Mouse (Mus musculus) ES-E14 (cell line): ENCODE results near the gene Dcps. TPM values are rescaled to one million over a fixed set of nuclear protein-coding genes. Genes with fewer than 3 reads are reported as not detected.

ENCODE experiments used
- DNase-seq: peaks from one replicate; pipeline ENCODE4 v3.0.0-alpha.2; 2013; ENCODE audit warnings: low read depth, low spot score
- H3K27ac ChIP-seq: 2 replicates; pipeline ENCODE4 v1.5.1; 2012; ENCODE audit warnings: low read depth, mild to moderate bottlenecking, low read length, moderate library complexity, mixed read lengths; ENCODE audit not compliant: poor library complexity, insufficient read depth, severe bottlenecking
- H3K36me3 ChIP-seq: 2 replicates; pipeline ENCODE4 v1.6.1; 2012; ENCODE audit warnings: mild to moderate bottlenecking, low read length, moderate library complexity, mixed read lengths; ENCODE audit not compliant: control insufficient read depth, poor library complexity, insufficient read depth, severe bottlenecking
- H3K4me1 ChIP-seq, 2 experiments: fragments of 150-350 bp in 1 of 2; sonication (generic) in 1 of 2; 2 replicates each; pipeline ENCODE4 v1.6.1; 2012; ENCODE audit warnings: low read length in 2 of 2, mild to moderate bottlenecking in 1 of 2, mixed read lengths in 1 of 2; ENCODE audit not compliant: control insufficient read depth in 2 of 2, insufficient read depth in 2 of 2, poor library complexity in 1 of 2
- H3K4me3 ChIP-seq, 2 experiments: fragments of 150-350 bp in 1 of 2; sonication (generic) in 1 of 2; 2 replicates each; pipeline ENCODE4 v1.5.1; 2012; ENCODE audit warnings: low read length in 2 of 2, low read depth in 1 of 2, mild to moderate bottlenecking in 1 of 2, mixed read lengths in 1 of 2; ENCODE audit not compliant: insufficient read depth in 1 of 2, poor library complexity in 1 of 2, severe bottlenecking in 1 of 2
- H3K9ac ChIP-seq: 2 replicates; pipeline ENCODE4 v1.6.1; 2012; ENCODE audit warnings: low read depth, mild to moderate bottlenecking, low read length, mixed read lengths; ENCODE audit not compliant: poor library complexity, insufficient read depth, severe bottlenecking
- H3K9me3 ChIP-seq: fragments of 150-350 bp; sonication (generic); 2 replicates; pipeline ENCODE4 v1.6.1; 2012; ENCODE audit warnings: low read depth, mild to moderate bottlenecking, low read length; ENCODE audit not compliant: control insufficient read depth, insufficient read depth
- CHD2 ChIP-seq: IDR thresholded peaks from 2 replicates; pipeline ENCODE4 v1.6.1; 2014; ENCODE audit warnings: mild to moderate bottlenecking, low read depth, low read length, inconsistent platforms
- HCFC1 ChIP-seq: IDR thresholded peaks from 2 replicates; pipeline ENCODE4 v1.6.1; 2012; ENCODE audit warnings: low read length, inconsistent platforms, borderline replicate concordance; ENCODE audit not compliant: insufficient read depth
- MAFK ChIP-seq: IDR thresholded peaks from 2 replicates; pipeline ENCODE4 v1.6.1; 2014; ENCODE audit warnings: mild to moderate bottlenecking, low read depth, low read length, inconsistent platforms; ENCODE audit not compliant: insufficient read depth
- ZC3H11A ChIP-seq: IDR thresholded peaks from 2 replicates; pipeline ENCODE4 v1.6.1; 2012; ENCODE audit warnings: low read depth, mild to moderate bottlenecking, inconsistent platforms, low read length, borderline replicate concordance
- ZNF384 ChIP-seq: IDR thresholded peaks from 2 replicates; pipeline ENCODE4 v1.6.1; 2012; ENCODE audit warnings: low read depth, low read length, inconsistent platforms
- in situ Hi-C, 2 experiments: fragments of 600-800 bp; cut with MboI; formaldehyde crosslinking; loops; one replicate each; pipeline ENCODE4 v1.15.1; 2025; ENCODE audit warnings: low sequenced_read_pairs in 2 of 2, inconsistent platforms in 1 of 2; ENCODE audit not compliant: unreplicated experiment in 2 of 2
- total RNA-seq: library from RNA; depleted of rRNA; stranded (reverse); fragments of 300-350 nt; gene quantifications from 2 replicates; pipeline ENCODE4 v1.2.3, GENCODE M21; 2012

Gene Dcps
- total RNA-seq, 1 experiment, result 42.9 TPM

- Histone ChIP-seq H3K36me3 (0 out of 2 replicates have a peak, but pooled peaks cover 4% of the 10 kb centered on the region), H3K4me1 (peaks cover 0 to 4% of the 10 kb centered on the region in 2 experiments; a peak in 1 of 4 replicates), H3K4me3 (no peak overlapping the region), H3K27ac (no peak overlapping the region), H3K9ac (no peak overlapping the region), H3K9me3 (no peaks in the 10 kb centered on the region)
- in situ Hi-C loops, result no loop called here
- no peak for TF ChIP-seq ZNF384
- TF ChIP-seq MAFK, result no peak
- TF ChIP-seq CHD2, result no peak
- no peak for TF ChIP-seq ZC3H11A
- DNase-seq, result no peak
Observed at GRCm38 (mm10) chr9:35194048-35194447, 18.2 kb upstream of the Dcps start.

DNA sequence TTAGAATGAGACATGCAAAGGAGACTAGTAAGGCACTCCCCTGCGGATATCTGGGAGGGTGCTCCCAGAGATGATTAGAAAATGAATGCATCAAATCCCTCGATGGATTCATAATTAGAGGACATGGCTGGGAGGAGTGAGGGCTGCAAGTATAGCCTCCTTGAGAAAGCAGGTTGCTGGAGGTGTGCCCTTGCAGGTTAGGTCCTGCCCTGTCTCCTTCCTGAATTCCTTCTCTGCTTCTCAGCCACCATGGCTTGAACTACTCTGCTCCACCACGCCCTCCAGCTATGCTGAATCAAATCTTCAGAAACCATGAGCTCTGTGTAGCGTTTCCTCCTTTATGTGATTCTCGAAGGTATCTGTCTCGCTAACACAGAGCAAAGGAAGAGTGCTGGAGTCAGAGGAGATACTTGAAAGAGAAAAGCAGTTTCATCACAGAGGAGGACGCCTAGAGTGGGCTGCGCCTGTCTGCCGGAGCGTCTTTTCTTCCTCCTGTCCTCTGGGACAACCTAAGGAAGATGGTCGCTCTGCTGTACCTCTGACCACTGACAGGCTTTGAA, 17.2 kb upstream of the Dcps start:
- H3K9me3 ChIP-seq, result no peaks in the 10 kb centered on the region
- peaks cover 4% of the 10 kb centered on the region; the same call in 1 of the 2 replicates for H3K36me3 ChIP-seq
- DNase-seq, result no peak
- in situ Hi-C loops, result no loop called here
- H3K9ac ChIP-seq, result no peak overlapping the region
- peaks cover 0 to 6% of the 10 kb centered on the region in 2 experiments; a peak in 1 of 4 replicates for H3K4me1 ChIP-seq
- no peak for TF ChIP-seq HCFC1
- no peak overlapping the region for H3K27ac ChIP-seq
- H3K4me3 ChIP-seq, result no peak overlapping the region

DNA sequence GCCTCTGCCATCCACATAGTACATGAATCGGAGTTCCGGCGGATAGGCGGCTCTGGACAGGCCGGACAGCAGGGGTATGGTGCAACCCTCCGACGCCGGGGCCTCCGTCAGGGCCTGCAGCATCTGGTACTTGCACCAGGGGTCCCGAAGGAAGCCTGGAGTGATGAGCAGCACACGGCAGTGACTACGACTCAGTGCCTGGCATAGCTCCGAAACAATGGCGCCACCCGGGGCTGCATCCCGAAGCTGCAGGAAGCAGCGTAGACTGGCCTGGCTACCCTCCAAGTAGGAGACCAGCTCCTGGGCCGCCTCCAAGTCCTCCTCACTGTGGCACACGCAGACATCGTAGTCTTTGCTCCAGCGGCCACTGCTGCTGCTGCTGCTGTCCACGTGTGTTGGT, 12.8 kb upstream of the Dcps start:
- Histone ChIP-seq H3K4me3 (peak overlapping the region; percentile 38 to 40; a peak in 2 of 4 replicates), H3K27ac (no peak overlapping the region), H3K9me3 (no peaks in the 10 kb centered on the region), H3K9ac (peak overlapping the region; percentile 19; the same call in 1 of the 2 replicates), H3K4me1 (peaks cover 0 to 7% of the 10 kb centered on the region in 2 experiments; a peak in 1 of 4 replicates), H3K36me3 (peaks cover 5% of the 10 kb centered on the region)
- no peak for DNase-seq
- in situ Hi-C loops, result no loop called here
- TF ChIP-seq ZC3H11A, result no peak
- no peak for TF ChIP-seq MAFK
- no peak for TF ChIP-seq HCFC1

DNA sequence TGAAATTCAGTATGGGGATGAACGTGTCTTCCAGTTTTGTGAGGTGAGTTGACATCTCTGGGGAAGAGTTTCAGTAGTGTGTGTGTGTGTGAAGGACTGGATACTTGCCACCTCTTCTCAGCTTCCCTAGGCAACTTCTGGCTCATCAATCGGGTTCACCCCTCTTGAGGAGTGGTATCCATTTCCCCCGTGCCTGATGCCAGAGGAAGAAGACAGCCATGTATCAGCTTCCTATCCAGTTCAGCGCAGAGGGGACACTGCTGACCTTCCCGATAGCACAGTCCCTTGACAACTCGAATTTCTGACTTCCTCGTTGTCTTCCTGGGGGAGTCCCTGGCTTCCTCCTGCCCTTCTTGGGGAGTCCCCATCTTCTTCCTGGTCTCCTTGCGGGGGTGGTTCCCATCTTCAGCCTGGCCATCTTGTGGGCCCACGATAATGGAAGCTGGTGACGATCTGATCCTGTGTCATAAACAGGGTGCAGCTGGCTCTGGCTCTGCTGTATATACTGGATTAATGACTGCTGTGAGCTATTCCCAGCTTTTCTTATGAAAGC, 11.6 kb upstream of the Dcps start:
- peaks cover 0 to 3% of the 10 kb centered on the region in 2 experiments; a peak in 1 of 4 replicates for H3K4me1 ChIP-seq
- H3K27ac ChIP-seq, result no peak overlapping the region
- H3K9me3 ChIP-seq, result no peaks in the 10 kb centered on the region
- no peak for DNase-seq
- in situ Hi-C loops, result no loop called here
- H3K9ac ChIP-seq, result no peak overlapping the region
- H3K4me3 ChIP-seq, result no peak overlapping the region
- TF ChIP-seq ZNF384, result no peak
- TF ChIP-seq MAFK, result no peak
- TF ChIP-seq CHD2, result no peak
- TF ChIP-seq HCFC1, result no peak
- no peak for TF ChIP-seq ZC3H11A
- H3K36me3 ChIP-seq, result peaks cover 5% of the 10 kb centered on the region

GRCm38 (mm10) chr9:35186430-35186829, 10.6 kb upstream of the Dcps start:
- Histone ChIP-seq H3K36me3 (peaks cover 5% of the 10 kb centered on the region), H3K27ac (no peak overlapping the region), H3K9me3 (no peaks in the 10 kb centered on the region), H3K4me3 (no peak overlapping the region), H3K4me1 (peaks cover 0 to 3% of the 10 kb centered on the region in 2 experiments; a peak in 1 of 4 replicates), H3K9ac (no peak overlapping the region)
- in situ Hi-C loops, result no loop called here
- no peak for DNase-seq
- TF ChIP-seq ZNF384 (peak; percentile 65), MAFK (no peak)
